Mouse (Mus musculus) frontal cortex, adult 2 months (tissue): Measurements from ENCODE around the gene Sox5. TPM values are rescaled to one million over a fixed set of nuclear protein-coding genes. Genes with fewer than 3 reads are reported as not detected.

Experiments
- DNase-seq, 2 experiments: peaks; one replicate each; pipeline ENCODE4 v3.0.0; 2022; ENCODE audit warnings: low spot score in 1 of 2; ENCODE audit errors: extremely low spot score in 1 of 2
- polyA plus RNA-seq: library from polyadenylated mRNA; depleted of rRNA; stranded (reverse); fragments of >200 nt; gene quantifications from 2 replicates; pipeline ENCODE4 v1.2.3, GENCODE M21; 2012

The Sox5 gene
- polyA plus RNA-seq, 1 experiment = 27.9 TPM

GRCm38 (mm10) chr6:144351049-144351448 is 430.7 kb downstream of the Sox5 start:
- DNase-seq = no peak

DNA sequence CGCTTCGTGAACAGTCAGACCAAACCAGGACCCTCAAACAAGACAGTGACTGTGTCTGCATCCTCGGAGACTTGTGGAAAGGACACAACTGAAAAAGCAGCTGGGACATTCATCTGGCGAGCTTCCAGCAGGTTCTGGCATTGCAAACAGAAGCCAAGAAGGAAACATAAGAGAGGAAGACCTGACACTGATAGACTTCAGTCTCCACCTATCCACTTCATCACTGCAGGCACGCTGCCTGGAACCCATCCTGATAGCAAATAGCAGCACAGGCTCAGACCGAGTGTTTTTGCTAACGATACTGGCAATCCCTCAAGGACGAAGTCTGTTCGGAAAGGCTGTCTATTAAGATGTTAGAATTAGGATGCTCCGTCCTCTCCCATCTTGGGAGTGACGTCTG is 438.4 kb downstream of the Sox5 start:
- DNase-seq = peak; percentile 8 to 25

GRCm38 (mm10) chr6:144339554-144339953 is 442.2 kb downstream of the Sox5 start:
- no peak for DNase-seq

- DNase-seq = peak in 1 of 2 experiments; percentile 64
Observed at GRCm38 (mm10) chr6:144339006-144339405, 442.8 kb downstream of the Sox5 start.

DNA sequence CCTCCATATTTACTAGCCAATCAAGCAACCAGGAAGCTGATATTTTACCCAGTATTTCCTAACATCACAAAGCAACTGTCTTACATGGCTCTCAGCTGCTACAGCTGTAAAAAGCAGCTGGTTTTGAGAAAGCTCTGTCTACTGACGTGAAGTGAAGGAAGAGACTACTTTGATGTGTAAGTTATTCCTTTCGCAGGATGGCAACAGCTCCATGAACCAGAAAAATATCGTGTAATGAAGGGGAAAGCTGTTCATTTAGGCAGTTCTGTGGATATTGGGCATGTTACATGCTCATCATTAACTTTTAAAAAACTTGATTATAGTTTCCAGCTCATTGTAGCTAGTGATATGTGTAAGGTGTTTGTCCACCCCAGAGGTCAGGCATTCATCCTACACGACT is 443.6 kb downstream of the Sox5 start:
- no peak for DNase-seq

- DNase-seq = no peak
Observed at GRCm38 (mm10) chr6:144337436-144337969, 444.3 kb downstream of the Sox5 start.

DNA sequence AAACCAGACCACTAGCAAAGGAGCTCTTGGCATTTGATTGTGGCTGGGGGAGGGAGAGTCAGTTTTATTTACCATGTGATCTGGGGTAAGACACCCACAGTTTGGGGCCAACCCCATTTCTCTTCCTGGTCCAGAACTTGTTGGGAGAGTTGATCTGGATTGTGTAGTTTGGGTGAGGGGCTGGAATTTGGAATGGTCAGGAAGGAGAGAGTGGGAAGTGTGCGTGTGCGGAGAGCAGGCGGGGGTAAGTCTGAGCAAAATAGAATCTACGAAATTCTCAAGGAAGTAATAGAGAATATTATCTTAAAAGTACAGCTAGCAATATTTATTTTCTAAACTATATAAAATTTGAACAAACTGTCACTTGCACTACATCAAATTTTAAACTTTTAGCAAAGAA is 445.0 kb downstream of the Sox5 start:
- DNase-seq = no peak

GRCm38 (mm10) chr6:144333146-144333545 is 448.6 kb downstream of the Sox5 start:
- no peak for DNase-seq

DNA sequence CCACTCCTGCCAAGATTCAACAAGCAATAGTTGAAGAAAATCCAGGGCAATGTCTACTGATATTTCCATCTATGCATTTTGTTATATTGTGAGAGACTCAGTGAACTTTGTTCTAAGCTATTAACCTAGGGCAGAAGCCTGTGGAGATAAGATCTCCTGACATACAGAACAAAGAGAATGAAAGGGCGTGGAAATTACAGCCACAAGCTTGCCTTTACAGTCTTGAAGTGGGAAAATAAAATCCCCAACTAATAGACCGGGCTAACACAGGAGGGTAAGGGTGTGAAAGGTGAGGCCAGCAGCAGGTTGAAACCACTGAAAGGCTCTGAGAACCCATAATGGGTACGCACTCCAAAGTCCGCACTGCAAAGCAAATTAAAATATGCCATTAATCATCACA is 449.8 kb downstream of the Sox5 start:
- no peak for DNase-seq

GRCm38 (mm10) chr6:144329311-144329930 is 452.4 kb downstream of the Sox5 start:
- no peak for DNase-seq

DNA sequence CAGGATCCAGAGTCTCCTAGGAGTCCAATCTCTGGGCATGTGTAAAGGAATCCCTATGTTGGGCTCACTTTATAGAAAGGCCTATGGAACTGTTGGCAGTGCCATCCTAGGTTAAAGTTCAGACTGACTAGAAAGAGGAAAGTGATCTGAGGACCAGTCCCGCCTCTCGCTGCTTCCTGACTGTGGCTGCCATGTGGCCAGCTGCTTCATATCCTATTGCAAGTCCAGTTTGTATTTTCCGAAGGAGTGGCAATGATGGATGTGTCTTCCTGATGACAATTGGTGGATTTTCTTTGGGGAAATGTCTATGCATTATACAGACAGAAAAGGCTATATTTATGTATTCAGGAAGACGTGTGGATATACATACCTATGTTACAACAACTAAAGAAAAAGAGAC is 453.0 kb downstream of the Sox5 start:
- DNase-seq = no peak

- no peak for DNase-seq
Observed at GRCm38 (mm10) chr6:144326817-144327216, 455.0 kb downstream of the Sox5 start.

GRCm38 (mm10) chr6:144323372-144323771 is 458.4 kb downstream of the Sox5 start:
- no peak for DNase-seq

GRCm38 (mm10) chr6:144322297-144323047 is 459.3 kb downstream of the Sox5 start:
- no peak for DNase-seq

- DNase-seq = no peak
Observed at GRCm38 (mm10) chr6:144320327-144320726, 461.4 kb downstream of the Sox5 start.

GRCm38 (mm10) chr6:144319717-144320116 is 462.1 kb downstream of the Sox5 start:
- no peak for DNase-seq

GRCm38 (mm10) chr6:144312781-144313754 is 468.7 kb downstream of the Sox5 start:
- peak in 1 of 2 experiments; percentile 4 for DNase-seq

- no peak for DNase-seq
Observed at GRCm38 (mm10) chr6:144312282-144312780, 469.4 kb downstream of the Sox5 start.

DNA sequence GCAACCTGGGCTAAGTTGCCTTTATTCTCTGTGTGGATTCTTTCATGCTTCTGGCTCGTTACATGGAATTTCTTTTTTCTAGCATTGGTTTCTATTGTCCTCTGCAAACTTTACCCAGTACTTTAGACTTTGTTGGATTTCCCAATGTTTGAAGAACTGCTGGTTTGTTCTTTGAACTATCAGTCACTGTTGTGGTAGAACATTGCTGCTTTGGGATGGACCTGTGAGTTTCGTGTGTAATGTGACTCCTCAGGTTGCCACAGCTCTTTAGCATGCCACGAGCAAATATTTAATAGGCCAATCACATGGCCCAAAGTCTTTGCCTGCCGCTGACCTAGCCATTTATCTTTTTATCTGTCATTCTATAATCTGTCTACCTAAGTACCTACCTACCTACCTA is 470.0 kb downstream of the Sox5 start:
- no peak for DNase-seq

- no peak for DNase-seq
Observed at GRCm38 (mm10) chr6:144309171-144309570, 472.6 kb downstream of the Sox5 start.
